Mouse (Mus musculus): Measurements from ENCODE around the gene Celf2. TPM values are rescaled to one million over a fixed set of nuclear protein-coding genes. Genes with fewer than 3 reads are reported as not detected.
A peak's percentile ranks its signal among the peaks of the same experiment; 100 is the strongest.

Gene Celf2
- polyA plus RNA-seq, 1 experiment: 68.7 TPM

- Histone ChIP-seq H3K4me1 (ENCODE audit: control insufficient read depth, insufficient read depth, low read length) (peaks cover 2% of the 10 kb centered on the region), H3K4me3 (replicated peaks; ENCODE audit: insufficient read depth, low read depth, low read length) (no peak overlapping the region), H3K27ac (ENCODE audit: insufficient read depth, low read length) (no peak overlapping the region), H3K27me3 (ENCODE audit: control insufficient read depth, insufficient read depth, low read length) (no peaks in the 10 kb centered on the region)
- DNase-seq: no peak
- WGBS: 62% methylated on average over 6 of the region's 6 CpGs
- no peak for TF ChIP-seq CTCF (IDR thresholded peaks at IDR 0.05; ENCODE audit: borderline replicate concordance, insufficient read depth, low read depth, low read length)
- TF ChIP-seq POLR2A (IDR thresholded peaks at IDR 0.05; ENCODE audit: borderline replicate concordance, insufficient read depth, low read length): no peak
Measured at GRCm38 (mm10) chr2:7043770-7044459, 465.4 kb downstream of the Celf2 start.

DNA sequence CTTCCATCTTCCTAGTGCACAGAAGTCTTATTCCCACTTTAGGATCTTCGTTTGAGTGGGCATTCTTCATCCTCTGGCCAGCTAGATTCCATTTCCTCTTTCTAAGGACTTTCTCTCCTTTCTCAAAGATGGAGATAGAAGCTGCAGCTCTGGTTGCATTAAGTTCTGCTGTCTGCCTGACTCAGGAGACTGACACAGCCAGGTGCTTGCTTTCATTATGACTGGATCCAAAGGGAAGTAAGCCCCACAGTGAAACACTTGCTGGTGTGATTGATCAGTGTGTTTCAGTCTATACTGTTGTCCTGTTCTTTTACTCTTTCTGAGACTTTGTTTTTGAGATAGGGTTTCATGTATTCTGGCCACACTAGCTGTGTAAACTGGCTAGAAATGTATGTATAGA lies 468.4 kb downstream of the Celf2 start:
- Histone ChIP-seq H3K27me3 (ENCODE audit: control insufficient read depth, insufficient read depth, low read length) (no peaks in the 10 kb centered on the region), H3K4me1 (ENCODE audit: control insufficient read depth, insufficient read depth, low read length) (peaks cover 4% of the 10 kb centered on the region), H3K4me3 (replicated peaks; ENCODE audit: insufficient read depth, low read depth, low read length) (no peak overlapping the region), H3K27ac (ENCODE audit: insufficient read depth, low read length) (no peak overlapping the region)
- WGBS: 76% methylated on average over 1 of the region's 1 CpGs
- no peak for DNase-seq
- TF ChIP-seq CTCF (IDR thresholded peaks at IDR 0.05; ENCODE audit: borderline replicate concordance, insufficient read depth, low read depth, low read length) (no peak), POLR2A (IDR thresholded peaks at IDR 0.05; ENCODE audit: borderline replicate concordance, insufficient read depth, low read length) (no peak)

DNA sequence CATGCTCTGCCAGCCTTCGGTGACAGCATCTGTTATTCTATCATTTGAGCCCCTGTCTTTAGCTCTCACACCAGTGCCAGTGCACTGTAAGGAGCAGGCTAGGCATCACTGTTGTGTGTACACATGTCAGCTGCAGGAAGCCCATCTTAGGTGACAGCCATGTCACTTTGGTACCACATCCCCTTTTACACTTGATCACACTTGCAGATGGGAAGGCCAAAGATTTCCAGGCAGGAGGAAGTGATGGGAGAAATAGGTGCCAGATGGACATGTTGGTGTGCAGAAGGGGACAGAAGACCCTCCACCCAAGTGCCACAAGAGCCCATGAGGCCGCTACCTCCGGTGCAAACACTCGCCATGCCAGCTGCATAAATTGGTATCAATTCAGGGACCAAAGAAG lies 470.4 kb downstream of the Celf2 start:
- Histone ChIP-seq H3K4me3 (replicated peaks; ENCODE audit: insufficient read depth, low read depth, low read length) (no peak overlapping the region), H3K27me3 (ENCODE audit: control insufficient read depth, insufficient read depth, low read length) (no peaks in the 10 kb centered on the region), H3K27ac (ENCODE audit: insufficient read depth, low read length) (no peak overlapping the region), H3K4me1 (ENCODE audit: control insufficient read depth, insufficient read depth, low read length) (peaks cover 4% of the 10 kb centered on the region)
- DNase-seq: peak in 1 of 2 experiments; percentile 4
- 61% methylated on average over 4 of the region's 4 CpGs for WGBS
- no peak for TF ChIP-seq POLR2A (IDR thresholded peaks at IDR 0.05; ENCODE audit: borderline replicate concordance, insufficient read depth, low read length)
- TF ChIP-seq CTCF (IDR thresholded peaks at IDR 0.05; ENCODE audit: borderline replicate concordance, insufficient read depth, low read depth, low read length): no peak

DNA sequence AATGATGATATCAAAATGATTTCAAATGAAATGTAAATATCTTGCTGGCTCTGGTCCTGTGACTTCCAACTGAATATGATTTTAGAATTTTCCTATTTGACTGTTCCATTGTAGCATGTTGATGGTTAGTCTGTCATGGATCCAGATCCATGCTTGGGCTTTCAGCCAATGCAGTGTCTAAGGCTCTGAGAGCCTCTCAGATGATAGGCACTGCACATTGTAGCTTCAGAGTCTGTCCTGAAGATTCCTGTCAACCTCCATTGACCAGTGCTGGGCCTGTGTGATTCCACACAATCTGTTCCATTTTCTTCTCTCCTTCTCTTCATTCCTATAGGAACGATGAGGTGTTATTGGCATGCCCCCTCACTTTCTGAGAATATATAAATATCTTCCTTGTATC lies 478.0 kb downstream of the Celf2 start:
- TF ChIP-seq CTCF (IDR thresholded peaks at IDR 0.05; ENCODE audit: borderline replicate concordance, insufficient read depth, low read depth, low read length) (no peak), POLR2A (IDR thresholded peaks at IDR 0.05; ENCODE audit: borderline replicate concordance, insufficient read depth, low read length) (no peak)
- Histone ChIP-seq H3K4me3 (replicated peaks; ENCODE audit: insufficient read depth, low read depth, low read length) (no peak overlapping the region), H3K27ac (ENCODE audit: insufficient read depth, low read length) (no peak overlapping the region), H3K27me3 (ENCODE audit: control insufficient read depth, insufficient read depth, low read length) (no peaks in the 10 kb centered on the region), H3K4me1 (ENCODE audit: control insufficient read depth, insufficient read depth, low read length) (no peaks in the 10 kb centered on the region)
- peak in 1 of 2 experiments; percentile 11 for DNase-seq
- WGBS: 37% methylated on average over 1 of the region's 1 CpGs

DNA sequence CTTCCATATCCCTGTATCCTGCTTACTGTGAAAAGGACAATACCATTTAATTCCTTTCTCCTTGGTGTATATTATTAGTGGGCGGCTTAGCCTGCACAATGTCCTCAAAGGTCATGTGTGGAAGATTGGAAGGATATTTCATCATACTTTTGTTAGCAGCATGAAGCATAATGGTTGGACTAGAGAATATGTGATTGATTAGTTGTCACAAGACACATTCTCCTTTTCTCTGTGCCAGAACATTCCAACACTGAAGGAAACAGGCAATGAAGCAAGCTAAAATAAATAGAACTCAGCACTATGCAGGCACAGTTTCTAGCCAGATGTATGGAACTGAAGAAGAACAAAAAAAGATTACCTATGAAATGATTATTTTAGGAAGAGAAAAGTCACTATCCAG lies 482.6 kb downstream of the Celf2 start:
- no peak for DNase-seq
- WGBS: 96% methylated on average over 1 of the region's 1 CpGs
- TF ChIP-seq CTCF (IDR thresholded peaks at IDR 0.05; ENCODE audit: borderline replicate concordance, insufficient read depth, low read depth, low read length): no peak
- TF ChIP-seq POLR2A (IDR thresholded peaks at IDR 0.05; ENCODE audit: borderline replicate concordance, insufficient read depth, low read length): no peak
- Histone ChIP-seq H3K27ac (ENCODE audit: insufficient read depth, low read length) (no peak overlapping the region), H3K4me1 (ENCODE audit: control insufficient read depth, insufficient read depth, low read length) (no peaks in the 10 kb centered on the region; the same call in 1 of the 2 replicates), H3K27me3 (ENCODE audit: control insufficient read depth, insufficient read depth, low read length) (no peaks in the 10 kb centered on the region), H3K4me3 (replicated peaks; ENCODE audit: insufficient read depth, low read depth, low read length) (no peak overlapping the region)

DNA sequence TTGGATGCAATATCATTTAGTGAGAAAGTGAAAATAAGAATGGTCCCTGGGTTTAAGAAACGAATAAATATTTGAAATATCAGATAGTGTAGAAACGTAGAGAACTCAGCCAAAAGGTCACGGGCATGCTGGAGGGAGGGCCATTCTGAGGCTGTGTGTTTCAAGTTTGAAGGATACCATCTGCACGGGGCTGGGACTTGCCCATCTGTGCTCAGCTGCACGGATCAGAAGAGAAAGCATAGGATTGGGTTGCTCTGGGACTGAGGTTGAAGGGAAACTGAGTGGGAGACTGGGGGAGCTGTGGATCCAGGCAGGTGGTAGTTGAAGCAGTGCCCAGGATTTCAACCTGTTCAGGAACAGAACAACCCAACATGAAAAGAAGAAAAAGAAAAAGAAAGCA lies 483.8 kb downstream of the Celf2 start:
- Histone ChIP-seq H3K27me3 (ENCODE audit: control insufficient read depth, insufficient read depth, low read length) (no peaks in the 10 kb centered on the region), H3K4me3 (replicated peaks; ENCODE audit: insufficient read depth, low read depth, low read length) (no peak overlapping the region), H3K4me1 (ENCODE audit: control insufficient read depth, insufficient read depth, low read length) (no peaks in the 10 kb centered on the region; the same call in 1 of the 2 replicates), H3K27ac (ENCODE audit: insufficient read depth, low read length) (no peak overlapping the region)
- 45% methylated on average over 5 of the region's 5 CpGs for WGBS
- no peak for TF ChIP-seq CTCF (IDR thresholded peaks at IDR 0.05; ENCODE audit: borderline replicate concordance, insufficient read depth, low read depth, low read length)
- TF ChIP-seq POLR2A (IDR thresholded peaks at IDR 0.05; ENCODE audit: borderline replicate concordance, insufficient read depth, low read length): no peak
- DNase-seq: no peak

- 76% methylated on average over 3 of the region's 3 CpGs for WGBS
- no peak overlapping the region for H3K4me3 ChIP-seq (replicated peaks; ENCODE audit: insufficient read depth, low read depth, low read length)
- DNase-seq: no peak
- TF ChIP-seq POLR2A (IDR thresholded peaks at IDR 0.05; ENCODE audit: borderline replicate concordance, insufficient read depth, low read length): no peak
- TF ChIP-seq CTCF (IDR thresholded peaks at IDR 0.05; ENCODE audit: borderline replicate concordance, insufficient read depth, low read depth, low read length): no peak
- H3K27ac ChIP-seq (ENCODE audit: insufficient read depth, low read length): no peak overlapping the region
- H3K27me3 ChIP-seq (ENCODE audit: control insufficient read depth, insufficient read depth, low read length): no peaks in the 10 kb centered on the region
- no peaks in the 10 kb centered on the region; the same call in 1 of the 2 replicates for H3K4me1 ChIP-seq (ENCODE audit: control insufficient read depth, insufficient read depth, low read length)
Measured at GRCm38 (mm10) chr2:7022184-7022583, 487.2 kb downstream of the Celf2 start.

GRCm38 (mm10) chr2:7017384-7018113 lies 491.8 kb downstream of the Celf2 start:
- over 99% methylated on average over 6 of the region's 6 CpGs for WGBS
- TF ChIP-seq POLR2A (IDR thresholded peaks at IDR 0.05; ENCODE audit: borderline replicate concordance, insufficient read depth, low read length): no peak
- no peak for TF ChIP-seq CTCF (IDR thresholded peaks at IDR 0.05; ENCODE audit: borderline replicate concordance, insufficient read depth, low read depth, low read length)

More at GRCm38 (mm10) chr2:7017384-7018113, 491.8 kb downstream of the Celf2 start:
- no peak for DNase-seq
- no peaks in the 10 kb centered on the region for H3K4me1 ChIP-seq (ENCODE audit: control insufficient read depth, insufficient read depth, low read length)
- no peak overlapping the region for H3K27ac ChIP-seq (ENCODE audit: insufficient read depth, low read length)
- H3K27me3 ChIP-seq (ENCODE audit: control insufficient read depth, insufficient read depth, low read length): no peaks in the 10 kb centered on the region
- H3K4me3 ChIP-seq (replicated peaks; ENCODE audit: insufficient read depth, low read depth, low read length): no peak overlapping the region

All from cerebellum, adult 2 months (tissue).